Mouse (Mus musculus): ENCODE measurements at regions not wholly inside any gene's neighbourhood (a gene's known extent, or its start where the extent isn't known, plus 50 kb on each side); places are given as distances from the start of the nearest gene placed in this dataset.

- no peaks in the 10 kb centered on the region for H3K27me3 ChIP-seq (ENCODE audit: control insufficient read depth, insufficient read depth, low read length)
- WGBS = 56% methylated on average over 1 of the region's 1 CpGs
- H3K27ac ChIP-seq (ENCODE audit: insufficient read depth, low read length) = no peak overlapping the region
- no peak for TF ChIP-seq POLR2A (IDR thresholded peaks at IDR 0.05; ENCODE audit: borderline replicate concordance, insufficient read depth, low read length)
- TF ChIP-seq CTCF (IDR thresholded peaks at IDR 0.05; ENCODE audit: borderline replicate concordance, insufficient read depth, low read depth, low read length) = no peak
- H3K4me1 ChIP-seq (ENCODE audit: control insufficient read depth, insufficient read depth, low read length) = no peaks in the 10 kb centered on the region
- DNase-seq = no peak
- no peak overlapping the region for H3K4me3 ChIP-seq (replicated peaks; ENCODE audit: insufficient read depth, low read depth, low read length)
Observed at GRCm38 (mm10) chr9:86232174-86232573, 232.6 kb downstream of the Ube2cbp start.

GRCm38 (mm10) chr9:86233775-86234174 is 231.0 kb downstream of the Ube2cbp start:
- WGBS = 75% methylated on average over 7 of the region's 7 CpGs
- Histone ChIP-seq H3K4me1 (ENCODE audit: control insufficient read depth, insufficient read depth, low read length) (no peaks in the 10 kb centered on the region), H3K4me3 (replicated peaks; ENCODE audit: insufficient read depth, low read depth, low read length) (no peak overlapping the region), H3K27ac (ENCODE audit: insufficient read depth, low read length) (no peak overlapping the region), H3K27me3 (ENCODE audit: control insufficient read depth, insufficient read depth, low read length) (no peaks in the 10 kb centered on the region)
- TF ChIP-seq CTCF (IDR thresholded peaks at IDR 0.05; ENCODE audit: borderline replicate concordance, insufficient read depth, low read depth, low read length) (no peak), POLR2A (IDR thresholded peaks at IDR 0.05; ENCODE audit: borderline replicate concordance, insufficient read depth, low read length) (no peak)
- DNase-seq = no peak

GRCm38 (mm10) chr9:86238691-86239090 is 226.1 kb downstream of the Ube2cbp start:
- TF ChIP-seq POLR2A (IDR thresholded peaks at IDR 0.05; ENCODE audit: borderline replicate concordance, insufficient read depth, low read length) (no peak), CTCF (IDR thresholded peaks at IDR 0.05; ENCODE audit: borderline replicate concordance, insufficient read depth, low read depth, low read length) (no peak)
- no peak overlapping the region for H3K4me3 ChIP-seq (replicated peaks; ENCODE audit: insufficient read depth, low read depth, low read length)
- H3K27ac ChIP-seq (ENCODE audit: insufficient read depth, low read length) = no peak overlapping the region
- H3K4me1 ChIP-seq (ENCODE audit: control insufficient read depth, insufficient read depth, low read length) = no peaks in the 10 kb centered on the region
- 72% methylated on average over 4 of the region's 4 CpGs for WGBS
- no peak for DNase-seq
- H3K27me3 ChIP-seq (ENCODE audit: control insufficient read depth, insufficient read depth, low read length) = no peaks in the 10 kb centered on the region

GRCm38 (mm10) chr9:86240287-86240686 is 224.5 kb downstream of the Ube2cbp start:
- no peak overlapping the region for H3K4me3 ChIP-seq (replicated peaks; ENCODE audit: insufficient read depth, low read depth, low read length)
- WGBS = 37% methylated on average over 2 of the region's 2 CpGs
- no peak overlapping the region for H3K27ac ChIP-seq (ENCODE audit: insufficient read depth, low read length)
- H3K4me1 ChIP-seq (ENCODE audit: control insufficient read depth, insufficient read depth, low read length) = no peaks in the 10 kb centered on the region
- DNase-seq = no peak
- TF ChIP-seq POLR2A (IDR thresholded peaks at IDR 0.05; ENCODE audit: borderline replicate concordance, insufficient read depth, low read length) (no peak), CTCF (IDR thresholded peaks at IDR 0.05; ENCODE audit: borderline replicate concordance, insufficient read depth, low read depth, low read length) (no peak)
- H3K27me3 ChIP-seq (ENCODE audit: control insufficient read depth, insufficient read depth, low read length) = no peaks in the 10 kb centered on the region

- TF ChIP-seq POLR2A (IDR thresholded peaks at IDR 0.05; ENCODE audit: borderline replicate concordance, insufficient read depth, low read length) (no peak), CTCF (IDR thresholded peaks at IDR 0.05; ENCODE audit: borderline replicate concordance, insufficient read depth, low read depth, low read length) (no peak)
- Histone ChIP-seq H3K4me3 (replicated peaks; ENCODE audit: insufficient read depth, low read depth, low read length) (no peak overlapping the region), H3K27ac (ENCODE audit: insufficient read depth, low read length) (no peak overlapping the region), H3K4me1 (ENCODE audit: control insufficient read depth, insufficient read depth, low read length) (no peaks in the 10 kb centered on the region), H3K27me3 (ENCODE audit: control insufficient read depth, insufficient read depth, low read length) (no peaks in the 10 kb centered on the region)
- DNase-seq = no peak
- WGBS = 36% methylated on average over 7 of the region's 7 CpGs
Observed at GRCm38 (mm10) chr9:86240896-86241295, 223.9 kb downstream of the Ube2cbp start.

DNA sequence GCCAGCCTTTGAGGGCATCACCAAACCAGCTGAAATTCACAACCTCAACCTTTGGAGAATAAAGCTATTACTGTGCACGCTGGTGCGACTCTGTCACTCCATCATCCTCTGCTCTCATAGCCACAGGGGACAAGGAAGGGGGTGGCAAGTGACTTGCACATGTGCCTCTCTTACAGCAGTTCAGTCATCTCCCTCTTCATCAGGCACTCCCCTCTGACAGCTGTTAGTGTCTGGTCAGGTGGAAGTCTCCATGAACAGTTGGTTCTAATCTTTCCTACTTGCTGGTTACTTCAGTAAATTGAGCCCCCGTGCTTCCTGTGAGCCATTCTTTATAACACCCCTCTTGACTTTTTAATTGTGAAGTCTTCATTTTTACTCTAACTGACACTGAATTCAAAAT is 214.6 kb downstream of the Ube2cbp start:
- Histone ChIP-seq H3K4me3 (replicated peaks; ENCODE audit: insufficient read depth, low read depth, low read length) (no peak overlapping the region), H3K4me1 (ENCODE audit: control insufficient read depth, insufficient read depth, low read length) (no peaks in the 10 kb centered on the region), H3K27ac (ENCODE audit: insufficient read depth, low read length) (no peak overlapping the region), H3K27me3 (ENCODE audit: control insufficient read depth, insufficient read depth, low read length) (no peaks in the 10 kb centered on the region)
- no peak for TF ChIP-seq POLR2A (IDR thresholded peaks at IDR 0.05; ENCODE audit: borderline replicate concordance, insufficient read depth, low read length)
- no peak for TF ChIP-seq CTCF (IDR thresholded peaks at IDR 0.05; ENCODE audit: borderline replicate concordance, insufficient read depth, low read depth, low read length)
- no peak for DNase-seq
- 81% methylated on average over 3 of the region's 3 CpGs for WGBS

DNA sequence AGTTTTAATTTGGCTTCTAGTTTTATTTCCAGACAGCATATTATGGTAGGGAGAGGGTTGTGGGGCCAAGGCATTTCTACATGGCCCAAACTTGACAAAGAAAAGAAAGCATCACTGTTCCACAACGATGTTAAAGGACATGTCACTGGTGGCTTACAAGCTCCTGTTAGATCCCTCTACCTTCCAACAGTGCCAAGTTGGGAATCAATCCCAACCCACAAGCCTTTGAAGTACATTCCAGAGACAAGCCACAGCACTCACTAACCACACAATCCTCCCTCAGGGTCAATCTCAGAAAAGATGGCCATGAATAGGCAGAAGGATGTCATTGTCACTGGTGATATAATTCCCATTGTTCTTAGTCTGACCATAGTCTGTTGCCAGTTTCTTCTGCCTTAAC is 213.4 kb downstream of the Ube2cbp start:
- WGBS = 63% methylated on average over 1 of the region's 1 CpGs
- TF ChIP-seq POLR2A (IDR thresholded peaks at IDR 0.05; ENCODE audit: borderline replicate concordance, insufficient read depth, low read length) (no peak), CTCF (IDR thresholded peaks at IDR 0.05; ENCODE audit: borderline replicate concordance, insufficient read depth, low read depth, low read length) (no peak)
- no peak overlapping the region for H3K4me3 ChIP-seq (replicated peaks; ENCODE audit: insufficient read depth, low read depth, low read length)

More for the DNA sequence above, 213.4 kb downstream of the Ube2cbp start:
- H3K4me1 ChIP-seq (ENCODE audit: control insufficient read depth, insufficient read depth, low read length) = no peaks in the 10 kb centered on the region
- DNase-seq = no peak
- no peaks in the 10 kb centered on the region for H3K27me3 ChIP-seq (ENCODE audit: control insufficient read depth, insufficient read depth, low read length)
- no peak overlapping the region for H3K27ac ChIP-seq (ENCODE audit: insufficient read depth, low read length)

All from cerebellum, adult 2 months (tissue).